Mouse (Mus musculus): ENCODE results near the gene Sema3f.

DNA sequence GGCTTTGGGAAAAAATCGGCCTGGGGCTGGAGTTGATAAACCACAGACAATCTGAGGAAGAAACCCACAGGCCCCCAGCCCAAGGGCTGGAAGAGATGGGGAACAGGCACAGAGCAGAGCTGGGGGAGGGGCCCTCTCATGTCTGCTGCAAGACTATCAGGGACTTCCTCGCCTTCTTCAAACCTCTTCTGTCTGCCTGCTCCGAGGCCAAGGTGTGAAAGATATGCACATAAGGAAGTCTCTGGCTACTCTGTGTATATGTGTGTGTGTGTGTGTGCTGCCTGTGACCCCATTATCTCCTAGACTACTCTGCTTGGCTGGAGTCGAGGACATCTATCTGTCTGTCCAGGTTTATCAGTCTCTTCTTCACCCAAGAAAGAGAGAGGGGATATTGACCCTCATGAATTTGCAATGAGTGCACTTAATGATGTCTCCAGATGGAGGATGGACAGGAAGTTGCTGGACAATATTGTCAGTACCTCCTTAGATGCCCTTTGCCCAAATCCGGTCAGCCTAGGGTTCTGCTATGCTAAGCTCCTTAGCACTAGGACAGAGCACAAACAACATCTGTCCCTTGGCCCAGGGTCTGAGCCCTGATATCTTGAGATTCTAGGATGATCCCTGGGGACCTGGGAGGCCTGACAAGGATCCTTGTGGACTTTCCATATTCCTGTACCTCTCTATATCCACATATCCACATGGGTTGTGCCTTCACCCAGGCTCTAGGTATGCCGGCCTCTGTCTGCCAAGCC lies 18.8 kb upstream of the Sema3f start:
- no peak for TF ChIP-seq CTCF (IDR thresholded peaks at IDR 0.05; ENCODE audit: control insufficient read depth, insufficient read depth, insufficient replicate concordance, low read depth, low read length)
- TF ChIP-seq POLR2A (IDR thresholded peaks at IDR 0.05; ENCODE audit: control insufficient read depth, low read depth, low read length): no peak
